Mouse (Mus musculus) midbrain, embryonic 13.5 days (tissue): Measurements from ENCODE around the gene Nr2f2. TPM values are rescaled to one million over a fixed set of nuclear protein-coding genes. Genes with fewer than 3 reads are reported as not detected.

Source experiments
- ATAC-seq: fragments of 200-750 bp; cut with Nextera tagmentation; 2 replicates; pipeline ENCODE4 v1.8.0; 2017; ENCODE audit warnings: mild to moderate bottlenecking, moderate TSS enrichment, moderate library complexity
- H3K27ac ChIP-seq: fragments of 300-500 bp; sonication (generic); 2 replicates; pipeline ENCODE4 v1.5.1; 2015; ENCODE audit warnings: inconsistent platforms, mild to moderate bottlenecking, moderate library complexity
- H3K27me3 ChIP-seq: fragments of 300-500 bp; sonication (generic); 2 replicates; pipeline ENCODE4 v1.6.1; 2015; ENCODE audit warnings: mild to moderate bottlenecking, inconsistent platforms
- H3K36me3 ChIP-seq: fragments of 300-500 bp; sonication (generic); 2 replicates; pipeline ENCODE4 v1.6.1; 2015; ENCODE audit warnings: mild to moderate bottlenecking, inconsistent platforms
- H3K4me1 ChIP-seq: fragments of 300-500 bp; sonication (generic); replicated peaks from 2 replicates; pipeline ENCODE4 v1.6.1; 2015; ENCODE audit warnings: inconsistent platforms
- H3K4me2 ChIP-seq: fragments of 300-500 bp; sonication (generic); replicated peaks from 2 replicates; pipeline ENCODE4 v1.6.1; 2015; ENCODE audit warnings: moderate library complexity, mild to moderate bottlenecking, inconsistent platforms
- H3K4me3 ChIP-seq: fragments of 300-500 bp; sonication (generic); replicated peaks from 2 replicates; pipeline ENCODE4 v1.5.1; 2015; ENCODE audit warnings: mild to moderate bottlenecking, inconsistent platforms
- H3K9ac ChIP-seq: fragments of 300-500 bp; sonication (generic); replicated peaks from 2 replicates; pipeline ENCODE4 v1.6.1; 2015; ENCODE audit warnings: mild to moderate bottlenecking, inconsistent platforms
- H3K9me3 ChIP-seq: fragments of 300-500 bp; sonication (generic); 2 replicates; pipeline ENCODE4 v1.6.1; 2016; ENCODE audit warnings: mild to moderate bottlenecking, inconsistent platforms
- WGBS: fragments of 180-500 bp; shearing (Covaris S2); methylation state at CpG from one replicate; pipeline ENCODE4 v1.1.7; 2015; 5-methylcytosine and 5-hydroxymethylcytosine counted together
- polyA plus RNA-seq: library from polyadenylated mRNA; unstranded; fragments of >200 nt; fragmentation: Nextera tagmentation; extraction: Ambion mirVana; gene quantifications from 2 replicates; pipeline ENCODE4 v1.2.1, GENCODE M21; 2015

Gene Nr2f2
- polyA plus RNA-seq, 1 experiment from 2014 or later, result 143 TPM

DNA sequence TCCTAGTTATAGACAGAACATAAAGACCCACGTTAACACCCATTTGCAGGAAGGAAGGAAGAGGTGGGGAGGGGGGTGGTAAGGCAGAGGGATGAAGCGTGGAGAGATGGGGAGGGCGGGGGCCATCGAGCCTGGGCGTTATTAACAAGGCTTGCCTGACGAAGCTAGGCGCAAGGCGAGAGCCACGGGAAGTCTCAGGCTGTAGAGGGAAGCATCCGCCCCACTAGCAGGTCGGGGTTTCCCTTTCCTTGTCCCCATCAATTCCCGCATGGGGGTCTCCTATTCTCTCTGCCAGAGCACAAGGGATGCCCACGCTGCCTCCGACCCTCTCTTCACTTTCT, 18.9 kb downstream of the Nr2f2 start:
- Histone ChIP-seq H3K9me3 (no peaks in the 10 kb centered on the region), H3K4me3 (peak overlapping the region; percentile 62), H3K9ac (peak overlapping the region; percentile 83), H3K27ac (peak overlapping the region; percentile 96), H3K4me1 (peaks cover 66% of the 10 kb centered on the region), H3K27me3 (peaks cover 80% of the 10 kb centered on the region), H3K4me2 (peak overlapping the region; percentile 75), H3K36me3 (no peaks in the 10 kb centered on the region)
- ATAC-seq, result no peak
- 4% methylated on average over 14 of the region's 14 CpGs for WGBS

DNA sequence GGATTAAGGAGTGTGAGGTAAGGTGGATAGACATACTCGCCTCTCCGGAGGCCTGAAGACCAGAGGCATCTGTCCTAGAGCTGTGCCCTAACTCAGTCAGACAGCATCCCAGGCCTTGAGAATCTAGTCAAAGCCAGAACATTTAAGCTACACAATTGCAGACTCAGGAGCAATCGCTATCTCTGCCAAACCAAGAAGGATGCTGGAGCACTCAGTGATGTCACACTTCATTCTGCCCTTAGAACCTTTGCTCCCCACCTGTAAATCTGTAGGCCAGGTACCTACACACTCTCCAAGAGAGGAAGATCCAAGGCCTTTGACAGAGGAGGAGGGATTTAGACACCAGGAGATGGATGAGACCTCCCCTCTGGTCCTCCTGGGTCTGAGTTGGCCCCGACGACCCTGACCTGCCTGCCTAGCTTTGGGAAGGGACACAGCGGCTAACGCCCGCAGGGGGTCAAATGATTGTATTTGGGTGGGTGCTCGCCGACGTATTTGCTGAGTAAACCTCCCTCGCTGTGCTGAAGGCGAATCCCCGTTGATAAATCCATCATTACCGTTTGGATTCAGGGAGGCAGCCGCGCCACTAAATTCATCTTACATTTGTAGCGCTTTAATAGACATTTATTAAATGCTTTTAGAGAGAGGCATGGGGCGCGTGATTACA, 19.5 kb downstream of the Nr2f2 start:
- H3K27me3 ChIP-seq, result peaks cover 80% of the 10 kb centered on the region
- peaks cover 67% of the 10 kb centered on the region for H3K4me1 ChIP-seq
- 0 out of 2 replicates have a peak, but pooled peaks have one; percentile 4 for ATAC-seq
- H3K4me3 ChIP-seq, result peak overlapping the region; percentile 62
- peak overlapping the region; percentile 83 for H3K9ac ChIP-seq
- WGBS, result 5% methylated on average over 20 of the region's 20 CpGs
- no peaks in the 10 kb centered on the region for H3K9me3 ChIP-seq
- H3K36me3 ChIP-seq, result no peaks in the 10 kb centered on the region
- peak overlapping the region; percentile 75 for H3K4me2 ChIP-seq
- H3K27ac ChIP-seq, result peak overlapping the region; percentile 96

DNA sequence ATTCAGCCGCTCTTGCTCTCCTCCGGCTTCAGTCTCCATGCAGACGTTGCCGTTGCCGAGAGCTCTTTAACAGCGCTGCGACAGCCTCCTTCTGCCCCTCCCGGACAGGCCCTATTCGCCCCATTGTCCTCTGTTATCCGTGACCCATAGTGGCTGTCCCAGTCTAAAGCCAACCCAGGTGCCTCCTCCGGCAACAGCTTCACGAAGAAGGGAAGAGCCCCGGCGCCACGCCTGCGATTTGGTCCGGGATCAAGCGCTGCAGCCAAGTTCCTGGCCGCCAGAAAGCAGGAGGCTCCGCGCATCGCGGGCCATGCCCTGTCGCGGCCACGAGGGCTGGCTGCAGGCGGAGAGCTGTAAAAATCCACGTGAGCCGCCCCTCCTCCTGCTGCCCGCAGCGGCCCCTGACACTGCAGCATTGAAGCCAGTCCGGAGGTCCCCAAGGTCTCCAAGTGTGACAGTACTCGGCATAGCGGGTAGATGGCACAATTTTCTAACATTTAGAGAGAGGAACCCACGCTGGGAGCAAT, 20.5 kb downstream of the Nr2f2 start:
- peak overlapping the region; percentile 36 for H3K4me3 ChIP-seq
- H3K36me3 ChIP-seq, result no peaks in the 10 kb centered on the region
- WGBS, result under 1% methylated on average over 35 of the region's 35 CpGs
- peak overlapping the region; percentile 75 for H3K4me2 ChIP-seq
- peaks cover 70% of the 10 kb centered on the region for H3K4me1 ChIP-seq
- H3K27me3 ChIP-seq, result peaks cover 88% of the 10 kb centered on the region
- peak overlapping the region; percentile 96 for H3K27ac ChIP-seq
- peak; percentile 72 for ATAC-seq
- peak overlapping the region; percentile 83 for H3K9ac ChIP-seq
- no peaks in the 10 kb centered on the region for H3K9me3 ChIP-seq

DNA sequence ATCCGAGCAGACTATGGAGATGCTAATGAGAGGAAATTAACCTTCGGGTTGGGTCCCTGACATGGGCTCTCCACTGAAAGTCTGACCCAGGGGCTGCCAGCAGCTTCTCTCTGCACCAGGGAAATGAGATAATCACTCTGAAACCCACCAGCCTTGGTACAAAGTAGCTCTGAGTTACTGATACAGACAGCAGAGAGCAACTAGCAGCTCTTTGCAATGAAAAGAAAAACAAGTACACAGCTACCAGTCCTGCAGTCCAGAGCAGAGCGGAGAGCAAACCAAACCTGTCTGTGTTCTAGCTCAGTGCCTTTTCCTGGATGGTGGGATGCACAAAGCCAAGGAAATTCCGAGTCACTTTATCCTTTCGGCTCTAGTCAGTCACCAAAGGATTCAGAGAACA, 23.1 kb downstream of the Nr2f2 start:
- ATAC-seq, result no peak
- Histone ChIP-seq H3K9me3 (no peaks in the 10 kb centered on the region), H3K9ac (peak overlapping the region; percentile 55), H3K4me2 (peak overlapping the region; percentile 29), H3K36me3 (no peaks in the 10 kb centered on the region), H3K27me3 (peaks cover 96% of the 10 kb centered on the region), H3K4me3 (peak overlapping the region; percentile 12), H3K4me1 (peaks cover 60% of the 10 kb centered on the region), H3K27ac (peak overlapping the region; percentile 96)
- WGBS, result 9% methylated on average over 5 of the region's 5 CpGs

DNA sequence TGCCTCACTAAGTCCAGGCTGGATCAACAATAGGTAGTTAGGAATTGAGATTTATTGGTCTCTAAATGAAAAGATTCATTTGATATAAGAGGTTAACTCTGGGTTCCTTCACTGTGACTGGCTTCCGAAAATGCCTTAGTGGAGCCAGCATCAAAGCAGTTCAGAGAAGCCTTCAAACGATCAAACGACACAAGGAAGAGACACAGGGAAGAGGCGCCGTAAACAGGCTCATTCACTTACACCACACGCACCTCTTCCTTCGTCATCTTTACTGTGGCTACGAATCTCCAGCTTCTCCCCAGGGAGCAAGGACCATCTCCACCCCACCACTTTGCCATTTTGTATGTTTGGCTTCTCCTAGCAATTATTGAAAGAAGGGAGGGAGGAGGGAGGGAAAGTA, 23.8 kb downstream of the Nr2f2 start:
- peaks cover 96% of the 10 kb centered on the region for H3K27me3 ChIP-seq
- ATAC-seq, result no peak
- peak overlapping the region; percentile 96 for H3K27ac ChIP-seq
- 9% methylated on average over 8 of the region's 8 CpGs for WGBS
- no peaks in the 10 kb centered on the region for H3K36me3 ChIP-seq
- peak overlapping the region; percentile 0; the same call in 1 of the 2 replicates for H3K4me3 ChIP-seq
- H3K9ac ChIP-seq, result no peak overlapping the region
- peak overlapping the region; percentile 29 for H3K4me2 ChIP-seq
- peaks cover 58% of the 10 kb centered on the region for H3K4me1 ChIP-seq
- H3K9me3 ChIP-seq, result no peaks in the 10 kb centered on the region

DNA sequence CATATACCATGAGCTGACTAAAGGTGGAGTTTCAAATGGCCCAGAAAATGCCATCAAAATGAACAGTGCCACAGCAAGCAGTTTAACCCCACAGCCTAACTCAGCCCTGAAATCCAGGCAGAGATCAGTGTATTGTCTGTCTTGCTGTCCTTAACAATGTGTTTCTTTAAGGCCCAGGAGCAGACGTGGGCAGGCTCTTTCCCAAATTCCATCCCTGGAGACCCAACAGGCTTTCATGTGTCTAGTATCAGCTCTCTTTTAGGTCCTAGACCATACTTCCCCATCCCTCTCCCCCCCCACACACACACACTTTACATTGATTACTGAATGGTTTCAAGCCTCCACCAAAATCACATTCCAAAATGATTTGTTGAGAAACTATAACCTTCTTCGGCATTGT, 24.5 kb downstream of the Nr2f2 start:
- Histone ChIP-seq H3K36me3 (no peaks in the 10 kb centered on the region), H3K9ac (no peak overlapping the region), H3K4me2 (0 out of 2 replicates have a peak overlapping the region, but pooled peaks have one; percentile 4), H3K27me3 (peaks cover 96% of the 10 kb centered on the region), H3K4me1 (peaks cover 59% of the 10 kb centered on the region), H3K4me3 (no peak overlapping the region), H3K27ac (peak overlapping the region; percentile 36), H3K9me3 (no peaks in the 10 kb centered on the region)
- WGBS, result 12% methylated on average over 2 of the region's 2 CpGs
- ATAC-seq, result no peak

DNA sequence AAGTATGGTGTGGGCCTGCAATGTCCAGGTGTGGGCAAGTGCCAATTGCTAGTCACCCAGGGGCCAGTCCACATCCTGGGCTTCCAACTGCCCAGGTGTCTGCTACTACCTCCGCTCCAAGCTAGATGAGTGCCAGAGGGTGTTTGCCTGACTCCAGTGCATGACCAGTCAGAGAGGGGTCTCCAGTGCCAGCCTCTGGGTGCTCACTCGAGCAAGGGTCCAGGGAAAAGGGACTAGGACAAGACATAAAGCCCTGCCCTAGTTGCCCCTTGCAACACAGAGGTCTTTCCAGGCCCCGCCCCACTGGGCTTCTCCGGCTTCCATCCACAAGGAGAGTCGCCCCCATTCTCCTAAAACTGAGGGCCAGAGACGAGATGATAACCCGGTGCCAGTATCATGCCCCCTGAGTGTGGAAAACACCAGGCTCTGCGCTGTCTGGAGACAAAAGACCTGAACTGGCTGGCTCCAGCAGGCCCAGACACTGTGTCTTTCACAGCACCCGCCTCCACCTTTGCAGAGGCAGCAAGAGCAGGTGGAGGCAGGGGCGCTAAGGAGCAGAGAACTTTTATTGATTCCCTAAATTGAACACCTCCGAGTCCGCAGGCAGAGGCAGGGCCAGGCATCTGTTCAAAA, 26.4 kb downstream of the Nr2f2 start:
- WGBS, result 17% methylated on average over 12 of the region's 12 CpGs
- peak overlapping the region; percentile 68 for H3K27ac ChIP-seq
- no peaks in the 10 kb centered on the region for H3K36me3 ChIP-seq
- no peak overlapping the region; the same call in 1 of the 2 replicates for H3K9ac ChIP-seq
- no peaks in the 10 kb centered on the region for H3K9me3 ChIP-seq
- H3K4me2 ChIP-seq, result no peak overlapping the region
- ATAC-seq, result no peak
- H3K4me3 ChIP-seq, result no peak overlapping the region
- H3K4me1 ChIP-seq, result peaks cover 43% of the 10 kb centered on the region
- H3K27me3 ChIP-seq, result peaks cover 97% of the 10 kb centered on the region

DNA sequence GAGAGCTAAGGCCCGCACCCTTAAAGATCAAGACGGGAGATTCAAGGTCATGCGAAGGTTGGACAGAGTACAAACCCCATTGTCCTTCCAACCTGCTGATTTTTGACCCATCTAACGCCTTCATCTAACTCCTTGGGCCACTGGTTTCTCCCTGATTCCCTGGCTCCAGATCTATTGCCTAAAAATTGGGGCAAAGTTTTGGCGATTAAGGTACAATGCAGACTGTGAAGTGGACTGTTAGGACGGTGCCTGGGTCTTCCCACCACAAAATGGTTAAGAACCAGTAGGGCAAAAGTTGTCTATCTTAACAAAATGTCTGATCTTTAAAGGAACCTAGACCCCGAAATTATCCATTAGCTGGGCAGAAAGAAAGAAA, 28.3 kb downstream of the Nr2f2 start:
- peaks cover 34% of the 10 kb centered on the region for H3K4me1 ChIP-seq
- H3K36me3 ChIP-seq, result no peaks in the 10 kb centered on the region
- peak overlapping the region; percentile 60 for H3K4me2 ChIP-seq
- ATAC-seq, result no peak
- peaks cover 95% of the 10 kb centered on the region for H3K27me3 ChIP-seq
- 9% methylated on average over 7 of the region's 7 CpGs for WGBS
- peak overlapping the region; percentile 33; the same call in 1 of the 2 replicates for H3K4me3 ChIP-seq
- H3K9ac ChIP-seq, result no peak overlapping the region
- no peaks in the 10 kb centered on the region for H3K9me3 ChIP-seq
- H3K27ac ChIP-seq, result peak overlapping the region; percentile 87

DNA sequence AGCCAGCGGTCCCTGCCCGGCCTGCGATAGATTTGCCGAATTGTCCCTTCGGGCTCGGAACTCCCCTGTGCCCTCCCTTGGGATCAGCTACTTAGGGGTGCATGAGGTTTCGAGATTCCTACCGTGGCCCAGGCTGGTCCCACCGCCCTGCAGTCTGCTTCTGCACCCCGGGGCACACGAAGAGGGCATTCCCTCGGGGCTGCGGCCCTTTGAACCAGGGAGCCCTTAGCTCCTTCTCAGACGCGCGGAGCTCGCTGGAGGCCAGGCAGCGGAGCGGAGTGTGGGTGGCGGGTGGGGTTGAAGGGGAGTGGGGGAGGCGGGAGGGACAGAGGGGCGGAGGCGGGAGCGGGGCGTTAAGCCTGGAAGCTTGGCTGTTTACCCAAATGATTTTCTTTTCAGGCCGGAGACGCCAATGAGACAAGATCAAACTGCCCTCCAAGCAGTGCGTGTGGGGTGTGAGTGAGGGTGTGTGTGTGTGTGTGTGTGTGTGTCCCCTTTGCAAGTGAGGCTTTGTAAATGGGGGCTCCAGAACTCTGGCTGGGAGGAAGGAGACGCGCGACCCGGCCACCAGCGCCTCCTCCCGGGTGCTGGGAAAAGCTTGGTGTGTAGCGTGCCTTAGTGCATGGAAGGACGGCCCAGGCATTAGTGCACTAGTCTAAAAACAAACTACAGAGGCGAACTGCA, 28.8 kb downstream of the Nr2f2 start:
- WGBS, result under 1% methylated on average over 37 of the region's 37 CpGs
- Histone ChIP-seq H3K4me3 (peak overlapping the region; percentile 33), H3K27ac (peak overlapping the region; percentile 87), H3K36me3 (no peaks in the 10 kb centered on the region), H3K9ac (peak overlapping the region; percentile 55), H3K27me3 (peaks cover 95% of the 10 kb centered on the region), H3K9me3 (no peaks in the 10 kb centered on the region), H3K4me1 (peaks cover 40% of the 10 kb centered on the region), H3K4me2 (peak overlapping the region; percentile 60)
- ATAC-seq, result peak; percentile 53

DNA sequence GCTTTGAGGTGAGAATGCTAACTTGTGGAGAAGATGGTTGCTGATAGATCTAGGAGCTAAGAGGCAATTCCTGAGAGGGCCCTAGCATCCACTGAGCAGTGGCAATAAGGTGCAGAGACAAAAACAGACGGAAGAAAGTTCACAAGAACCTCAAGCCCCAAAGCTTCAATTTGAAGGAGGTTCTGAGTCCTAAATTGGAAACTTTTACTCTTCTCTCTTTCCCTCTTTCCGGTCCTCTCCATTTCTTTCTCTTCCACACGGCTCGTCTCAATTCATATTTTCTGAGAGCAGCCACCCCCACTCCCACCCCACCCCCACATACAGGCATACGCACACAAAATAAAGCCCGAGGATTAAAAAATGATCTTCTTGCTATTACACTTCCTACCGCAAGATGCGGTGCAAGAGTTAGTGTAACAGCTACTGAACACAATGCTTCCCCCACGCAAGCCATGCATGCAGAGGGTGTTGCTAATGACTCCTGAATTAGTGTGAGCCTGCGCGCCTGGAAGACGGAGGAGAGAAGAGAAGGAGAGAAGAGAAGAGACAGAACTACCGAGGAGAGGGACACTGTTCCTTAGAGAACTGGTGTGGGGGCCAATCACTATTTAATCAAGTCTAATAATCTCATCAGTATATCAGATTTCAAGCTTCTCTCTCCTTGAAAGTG, 29.8 kb downstream of the Nr2f2 start:
- Histone ChIP-seq H3K36me3 (no peaks in the 10 kb centered on the region), H3K4me1 (peaks cover 46% of the 10 kb centered on the region), H3K4me2 (peak overlapping the region; percentile 60), H3K27ac (peak overlapping the region; percentile 87), H3K27me3 (peaks cover 97% of the 10 kb centered on the region), H3K9me3 (no peaks in the 10 kb centered on the region), H3K9ac (peak overlapping the region; percentile 60), H3K4me3 (peak overlapping the region; percentile 33)
- WGBS, result 5% methylated on average over 13 of the region's 13 CpGs
- ATAC-seq, result no peak

DNA sequence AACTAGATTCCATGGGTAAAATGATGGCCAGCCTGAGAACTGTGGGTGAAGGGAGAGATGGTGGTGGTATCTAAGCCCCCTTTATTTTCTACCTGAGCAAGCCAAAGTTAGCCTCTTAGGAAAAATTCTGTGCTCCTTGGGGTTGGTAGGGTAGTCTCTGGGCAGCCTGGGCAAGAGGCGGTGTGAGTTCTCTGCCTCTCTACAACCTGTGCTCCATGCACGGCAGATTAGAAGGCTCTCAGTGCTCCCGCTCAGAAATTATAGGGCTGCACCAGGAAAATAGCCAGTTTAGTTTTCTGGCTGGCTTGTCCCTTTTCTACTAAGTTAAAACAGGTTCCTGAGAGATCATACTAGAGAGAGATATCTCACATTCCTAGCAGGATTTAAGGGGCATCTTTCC, 30.4 kb downstream of the Nr2f2 start:
- Histone ChIP-seq H3K4me2 (peak overlapping the region; percentile 60), H3K9me3 (no peaks in the 10 kb centered on the region), H3K9ac (peak overlapping the region; percentile 60), H3K4me1 (peaks cover 52% of the 10 kb centered on the region), H3K36me3 (no peaks in the 10 kb centered on the region), H3K27ac (peak overlapping the region; percentile 87), H3K4me3 (peak overlapping the region; percentile 33), H3K27me3 (peaks cover 97% of the 10 kb centered on the region)
- no peak for ATAC-seq
- WGBS, result 4% methylated on average over 3 of the region's 3 CpGs
